Mouse (Mus musculus): ENCODE measurements at regions not wholly inside any gene's neighbourhood (a gene's known extent, or its start where the extent isn't known, plus 50 kb on each side); places are given as distances from the start of the nearest gene placed in this dataset.

DNA sequence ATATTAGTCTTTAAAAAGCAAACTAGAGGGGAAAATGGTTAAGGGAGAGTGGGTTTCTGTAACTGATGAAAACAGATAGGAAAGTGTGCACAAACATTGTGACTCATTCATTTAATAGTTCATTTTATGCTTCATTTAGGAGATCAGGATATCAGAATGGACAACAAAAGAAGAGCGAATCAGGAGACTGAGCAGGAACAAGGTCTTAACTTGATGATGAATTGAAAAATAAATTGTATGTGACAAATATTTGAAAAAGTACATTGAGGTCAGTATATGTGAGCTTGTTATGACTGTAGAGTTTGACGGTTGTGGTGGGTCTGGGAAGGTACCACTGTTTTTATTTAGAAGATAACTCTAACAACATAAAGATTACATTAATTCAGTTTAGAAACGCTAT lies 196.8 kb upstream of the Rbms1 start:
- TF ChIP-seq POLR2AphosphoS2 (IDR thresholded peaks at IDR 0.05; ENCODE audit: insufficient read length, low read depth) (no peak), USF1 (IDR thresholded peaks at IDR 0.05; ENCODE audit: low read depth) (no peak), POLR2A (IDR thresholded peaks at IDR 0.05; ENCODE audit: insufficient read length, low read depth) (no peak), REST (IDR thresholded peaks at IDR 0.05; ENCODE audit: insufficient read depth, insufficient read length) (no peak), MAX (IDR thresholded peaks at IDR 0.05; ENCODE audit: low read depth) (no peak), TCF12 (IDR thresholded peaks at IDR 0.05; ENCODE audit: insufficient read depth, poor library complexity, severe bottlenecking) (no peak), MYOG (IDR thresholded peaks at IDR 0.05; ENCODE audit: control insufficient read depth in 1 of 3, insufficient read depth in 1 of 3, insufficient read length in 2 of 3, low read depth in 2 of 3) (no peak), TCF3 (IDR thresholded peaks at IDR 0.05; ENCODE audit: insufficient read length, low read depth) (no peak)
